Mouse (Mus musculus) urinary bladder, adult 18-20 months (tissue): ENCODE measurements around the gene S100a4.

Experiments used
- DNase-seq, 2 experiments: peaks; one replicate each; pipeline ENCODE4 v3.0.0; 2022; ENCODE audit warnings: low spot score in 2 of 2, mixed read lengths in 2 of 2

The S100a4 gene

DNA sequence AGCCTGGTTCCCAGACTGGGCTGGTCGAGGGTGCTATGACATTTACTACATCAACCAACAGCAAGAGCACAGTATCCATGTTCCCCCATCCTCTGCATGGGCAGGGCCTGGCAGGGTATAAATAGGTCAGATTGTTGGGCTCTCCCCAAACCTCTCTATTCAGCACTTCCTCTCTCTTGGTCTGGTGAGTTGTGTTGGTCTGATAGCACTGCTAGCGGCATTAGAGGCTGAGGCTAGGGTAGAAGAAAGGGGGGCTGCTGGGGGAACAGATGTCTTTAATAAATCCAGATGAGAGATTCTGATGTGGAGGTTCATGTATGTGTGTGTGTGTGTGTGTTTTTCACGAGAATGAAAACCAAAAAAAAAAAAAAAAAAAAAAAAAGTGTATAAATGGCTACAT is at the start of gene S100a4:
Gene S100a4, plus strand, starts transcription at position 149 of the 400 bp plus-strand sequence.
- DNase-seq: peak in 1 of 2 experiments; percentile 9

DNA sequence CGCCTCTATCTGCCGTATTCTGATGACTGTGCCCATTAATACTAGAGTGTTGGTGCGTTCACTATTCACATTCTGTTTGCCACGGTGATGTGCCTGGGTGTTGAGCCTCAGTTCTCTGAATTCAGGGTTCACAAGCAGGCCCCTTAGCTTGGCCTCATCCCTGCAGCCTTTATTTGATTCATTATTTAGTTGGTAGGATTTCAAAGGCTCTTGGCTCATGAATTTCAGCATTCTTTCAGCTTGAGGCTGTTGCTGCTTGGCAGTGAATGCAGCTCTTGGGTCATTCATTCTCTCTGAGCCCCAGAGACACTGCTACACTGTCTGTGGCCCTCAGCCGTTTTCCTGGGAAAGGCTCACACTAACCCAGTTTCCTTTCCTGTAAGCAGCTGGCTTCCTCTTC is 47.6 kb upstream of the S100a4 start:
- no peak for DNase-seq

DNA sequence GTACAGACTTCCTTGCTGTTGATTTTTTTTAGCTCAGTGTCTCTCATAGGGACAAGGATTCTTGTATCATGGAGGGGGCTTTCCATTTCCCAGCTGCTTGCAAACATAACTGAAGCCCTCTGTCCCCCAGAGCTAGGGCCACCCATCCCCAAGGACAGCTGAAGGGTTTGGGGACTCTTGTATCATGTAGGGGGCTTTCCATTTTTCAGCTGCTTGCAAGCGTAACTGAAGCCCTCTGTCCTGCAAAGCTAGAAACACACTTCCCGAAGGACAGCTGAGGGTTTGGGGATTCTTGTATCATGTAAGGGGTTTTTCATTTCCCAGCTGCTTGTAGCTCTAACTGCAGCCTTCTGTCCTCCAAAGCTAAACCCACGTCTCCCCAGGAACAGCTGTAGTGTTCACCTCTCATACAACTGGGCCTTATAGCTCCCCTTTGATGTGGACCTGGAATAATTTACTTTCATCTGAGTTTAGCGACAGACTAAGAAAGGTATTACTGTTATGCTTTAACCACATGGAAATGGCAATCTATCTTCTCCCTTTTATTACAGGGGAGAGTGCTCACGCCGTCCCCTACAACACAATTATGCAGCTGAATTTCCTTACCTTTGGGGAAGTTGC is 43.5 kb upstream of the S100a4 start, which contains the start of gene S100a3:
Gene S100a3, plus strand, starts transcription at position 571 of the 621 bp plus-strand sequence.
- no peak for DNase-seq

DNA sequence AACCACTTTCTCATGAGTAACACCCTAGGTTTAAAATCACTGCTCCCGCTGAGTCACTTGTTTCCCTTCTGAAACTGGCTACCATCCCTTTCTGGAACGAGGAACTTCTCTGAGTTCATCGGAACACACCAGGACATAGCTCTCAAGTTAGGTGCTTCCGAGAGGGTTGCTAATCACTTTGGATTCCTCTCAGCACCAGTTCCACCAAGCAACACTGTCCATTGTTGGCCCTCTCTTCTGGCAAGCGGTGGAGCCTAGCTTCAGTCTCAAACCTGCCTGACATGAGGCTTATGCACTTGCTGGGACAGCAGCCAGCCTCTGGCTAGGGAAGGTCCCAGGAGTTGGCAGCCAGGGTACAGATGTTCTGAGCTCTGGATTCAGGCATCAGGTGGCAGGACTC is 28.9 kb upstream of the S100a4 start:
- DNase-seq: peak in 1 of 2 experiments; percentile 33

DNA sequence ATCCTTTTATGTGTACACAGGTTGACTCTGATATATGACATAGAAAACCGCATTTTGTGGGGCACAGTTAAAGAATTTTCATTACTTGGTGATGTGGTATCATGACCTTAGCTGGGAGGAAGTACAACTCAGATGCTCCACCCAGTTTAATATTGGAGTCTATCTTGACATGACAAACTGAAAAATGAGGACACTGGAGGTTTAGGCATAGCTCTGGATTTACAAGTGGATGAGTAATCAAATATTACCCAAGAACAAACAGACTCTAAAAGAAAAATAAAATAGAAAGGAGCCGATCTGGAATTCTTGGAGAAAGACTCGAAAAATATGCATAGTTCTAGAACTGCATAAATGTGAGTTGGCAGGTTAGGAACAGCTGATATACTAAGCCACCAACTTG is 28.3 kb upstream of the S100a4 start:
- no peak for DNase-seq

DNA sequence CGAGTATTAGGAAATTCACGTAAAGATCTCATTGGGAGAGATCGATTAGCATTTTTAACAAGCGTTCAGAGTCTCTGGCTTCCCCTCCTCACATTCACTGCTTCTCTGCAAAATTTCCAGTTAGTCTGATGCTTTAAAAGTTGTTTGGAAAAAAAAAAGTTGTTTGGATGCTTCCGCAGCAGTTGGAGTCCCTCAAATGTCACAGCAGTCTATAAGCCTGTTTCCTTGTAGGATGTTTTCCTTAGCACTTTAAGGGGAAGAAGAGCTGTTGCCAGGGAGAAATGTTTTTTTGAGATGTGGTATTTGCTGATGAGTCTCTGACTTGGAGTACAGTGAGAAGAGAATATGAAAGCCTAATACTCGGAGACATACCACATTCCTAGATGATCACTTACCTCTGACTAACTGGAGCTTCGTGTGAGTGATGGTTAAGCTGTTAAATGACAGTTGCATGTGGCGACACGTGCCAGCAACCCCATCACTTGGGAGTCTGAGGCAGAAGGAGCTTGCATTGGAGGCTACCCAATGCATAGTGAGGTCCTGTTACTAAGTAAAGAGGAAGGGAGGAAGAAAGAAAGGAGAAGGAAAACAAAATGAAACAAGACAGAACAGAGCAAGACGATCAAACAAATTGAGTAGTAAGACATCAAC is 27.1 kb upstream of the S100a4 start:
- DNase-seq: no peak

DNA sequence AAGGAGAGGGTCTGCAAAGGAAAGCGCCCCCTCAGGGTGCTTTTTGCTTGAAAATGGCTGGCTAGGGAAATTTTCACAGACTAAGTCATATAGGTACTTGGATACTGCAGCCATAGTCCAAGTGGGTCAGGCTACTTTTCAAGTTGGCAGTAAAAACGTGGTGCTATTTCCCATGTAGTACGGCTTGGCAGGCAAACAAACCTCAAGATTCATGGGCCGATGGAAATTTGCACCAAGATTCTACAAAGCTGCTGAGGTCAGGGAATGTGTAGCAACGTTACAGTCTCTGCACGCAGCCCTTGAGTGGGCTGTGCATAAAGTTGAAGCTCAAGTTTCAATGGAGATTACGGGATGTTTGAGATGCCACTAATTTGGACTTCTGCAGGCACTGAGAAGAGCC is 24.1 kb upstream of the S100a4 start:
- DNase-seq: no peak

DNA sequence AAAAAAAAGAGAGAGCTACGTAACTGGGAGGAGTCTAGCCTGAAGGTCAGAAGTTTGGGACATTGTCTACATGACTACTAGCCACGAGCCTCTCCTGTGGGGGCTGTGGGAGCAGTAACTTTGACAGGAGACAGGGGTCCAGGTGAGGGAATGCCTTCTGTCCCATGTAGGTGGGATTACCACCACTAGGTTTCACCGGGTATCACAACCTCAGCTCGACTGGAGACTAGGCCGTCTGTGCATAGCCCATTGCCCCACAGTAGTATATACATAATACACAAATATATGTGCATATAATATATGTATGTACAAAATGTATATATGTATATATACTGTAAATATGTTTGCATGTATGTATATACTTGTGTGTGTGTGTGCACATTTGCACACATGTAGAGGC is 22.4 kb upstream of the S100a4 start:
- no peak for DNase-seq

DNA sequence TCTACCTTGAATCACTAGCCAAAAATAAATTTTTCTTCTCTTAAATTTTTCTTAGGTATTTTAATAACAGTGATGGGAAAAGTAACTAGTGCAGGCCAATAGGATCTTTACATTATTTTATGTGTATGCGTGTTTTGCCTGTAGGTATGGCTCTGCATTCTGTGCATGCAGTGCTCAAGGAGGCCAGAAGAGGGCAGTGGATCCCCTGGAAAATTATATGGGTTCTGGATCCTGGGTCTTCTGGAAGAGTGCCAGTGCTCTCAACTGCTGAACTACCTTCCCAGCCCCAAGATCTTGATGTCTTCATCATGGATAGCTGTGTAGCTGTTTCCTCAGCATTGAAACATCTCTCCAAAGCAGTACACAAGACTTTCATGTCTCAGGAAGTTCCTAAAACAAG is 21.4 kb upstream of the S100a4 start:
- no peak for DNase-seq

DNA sequence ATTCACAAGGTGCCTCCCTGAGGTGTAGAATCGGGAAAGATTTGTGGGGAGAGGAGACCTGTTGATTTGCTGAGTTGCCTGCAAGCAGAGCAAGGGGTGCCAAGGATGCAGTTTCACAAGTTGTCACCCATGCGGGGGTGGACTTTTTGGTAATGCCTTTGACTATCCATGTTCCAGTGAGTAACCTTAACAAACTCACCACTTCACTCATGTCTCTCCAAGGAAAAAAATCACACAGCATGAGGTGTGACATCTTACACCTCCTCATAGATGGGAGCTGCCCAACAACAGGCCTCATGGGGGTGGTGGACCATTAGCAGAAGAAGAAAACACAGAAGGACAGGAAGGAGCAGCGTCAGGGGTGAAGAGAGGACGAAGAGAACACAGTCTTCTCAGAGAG is 21.0 kb upstream of the S100a4 start:
- DNase-seq: no peak

DNA sequence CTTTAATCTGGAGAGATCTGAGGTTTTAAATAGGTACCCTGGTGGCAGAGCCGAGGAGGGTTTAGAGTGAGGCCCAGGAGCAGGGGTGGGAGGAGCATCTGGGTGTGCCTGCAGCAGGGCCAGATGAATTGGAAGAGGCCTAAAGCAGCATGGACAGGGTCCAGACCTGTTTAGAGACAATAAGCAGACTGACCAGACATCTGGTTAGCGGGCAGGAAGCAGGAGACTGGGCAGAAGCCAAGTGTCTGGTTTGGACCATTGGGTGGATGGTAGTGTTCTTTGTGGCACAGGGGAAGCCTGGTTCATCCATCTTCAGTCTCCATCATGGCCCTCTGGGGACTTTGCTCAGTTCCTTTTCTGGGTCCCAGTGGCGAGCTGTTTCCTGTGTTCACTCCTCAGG is 19.7 kb upstream of the S100a4 start:
- DNase-seq: no peak

DNA sequence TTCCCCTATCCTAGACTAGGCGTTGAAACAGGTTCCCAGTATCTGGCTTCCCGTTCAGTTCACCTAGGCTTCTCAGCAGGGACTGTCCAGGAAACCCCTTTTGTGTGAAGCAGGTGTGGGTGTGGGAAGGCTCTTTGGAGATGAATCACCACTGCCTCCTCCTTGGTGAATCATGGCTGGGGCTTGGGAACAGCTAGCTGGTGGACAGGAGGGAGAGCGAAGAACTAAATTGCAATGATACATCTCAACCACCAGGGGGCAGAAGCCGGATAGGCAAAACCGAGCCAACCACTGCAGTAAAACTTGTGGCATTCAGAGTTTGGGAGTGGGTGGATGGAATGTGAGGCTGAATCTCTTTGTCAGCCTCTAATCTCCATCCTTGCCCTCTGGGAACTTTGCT is 18.0 kb upstream of the S100a4 start:
- peak in 1 of 2 experiments; percentile 79 for DNase-seq

DNA sequence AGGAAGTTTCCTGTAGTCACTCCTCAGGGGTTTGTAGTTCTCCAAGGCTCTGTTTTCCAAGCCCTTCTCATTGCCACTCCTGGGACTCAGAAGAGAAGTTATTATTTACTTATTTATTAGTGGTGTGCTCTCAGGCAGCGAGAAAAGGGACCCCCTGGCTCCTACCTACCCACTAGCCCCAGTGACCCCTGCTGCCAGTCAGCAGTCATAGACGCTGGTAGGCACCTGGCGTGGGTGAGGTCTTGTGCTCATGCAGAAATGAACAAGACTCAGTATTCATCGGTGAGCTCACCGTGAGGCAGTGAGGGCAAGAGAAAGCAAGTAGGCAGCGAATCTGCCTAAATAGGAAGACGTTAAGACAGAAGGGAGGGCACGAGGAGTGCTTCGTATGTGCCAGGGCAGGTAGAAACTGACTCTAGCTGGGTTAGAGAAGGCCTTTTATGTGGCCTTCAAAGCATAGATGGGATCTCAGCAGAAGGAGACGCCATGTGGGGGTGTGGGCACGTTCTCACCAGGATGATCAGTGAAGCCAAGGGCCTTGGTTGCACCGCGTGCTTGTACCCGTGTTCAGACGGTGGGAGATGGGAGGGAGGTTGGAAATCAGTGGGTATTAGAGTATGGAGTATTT is 17.4 kb upstream of the S100a4 start:
- peak in 1 of 2 experiments; percentile 45 for DNase-seq

DNA sequence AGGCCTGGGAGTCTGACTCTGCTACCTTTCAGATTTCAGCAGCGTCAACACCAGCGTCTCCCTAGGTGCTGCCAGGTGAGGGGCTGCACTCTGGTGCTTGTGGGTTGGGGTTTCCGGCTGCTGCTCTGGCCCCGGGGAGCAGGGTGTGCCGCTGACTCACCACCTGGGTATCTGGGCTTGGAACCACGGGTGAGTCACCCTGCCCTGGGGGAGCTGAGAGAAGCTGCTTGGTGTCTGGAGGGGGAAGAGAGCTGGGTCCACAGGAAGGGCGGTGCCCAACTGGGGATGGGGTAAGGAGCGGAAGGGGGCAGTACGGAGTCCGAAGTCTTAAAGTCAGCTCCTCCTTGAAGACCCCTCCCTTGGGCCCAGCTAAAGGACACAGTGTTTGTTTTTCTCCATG is 16.7 kb upstream of the S100a4 start:
- peak; percentile 86 to 95 for DNase-seq

DNA sequence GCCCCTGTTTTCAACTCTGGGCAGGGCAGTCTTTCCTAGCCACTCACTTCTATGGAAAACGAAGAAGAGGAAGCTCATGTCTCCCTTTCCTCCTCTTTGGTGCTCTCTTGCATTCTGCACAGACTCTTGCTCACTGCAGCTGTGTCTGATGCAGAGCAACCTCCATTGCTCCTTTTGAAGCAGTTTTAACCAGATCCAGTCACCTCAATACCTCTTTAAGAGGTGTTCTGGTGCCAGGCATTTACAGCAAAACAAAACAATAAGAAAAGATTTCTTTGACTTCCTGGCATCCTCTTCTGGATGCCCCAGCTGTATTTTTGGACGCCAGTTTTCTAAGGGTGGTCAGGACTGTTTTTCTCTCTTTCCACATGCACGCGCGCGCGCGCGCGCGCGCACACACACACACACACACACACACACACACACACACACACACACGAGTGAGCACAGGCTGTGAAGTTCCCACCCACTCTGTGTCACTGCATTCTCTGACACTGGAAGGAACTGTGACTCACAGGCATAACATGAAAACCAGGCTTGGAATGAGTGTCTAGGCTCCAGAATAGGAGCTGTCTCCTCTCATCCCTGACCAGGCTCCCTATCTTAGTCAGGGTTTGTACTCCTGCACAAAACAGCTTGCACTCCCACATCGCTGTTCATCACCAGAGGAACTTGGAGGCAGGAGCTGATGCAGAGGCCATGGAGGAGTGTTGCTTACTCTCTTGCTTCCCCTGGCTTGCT is 16.0 kb upstream of the S100a4 start:
- DNase-seq: peak in 1 of 2 experiments; percentile 21

DNA sequence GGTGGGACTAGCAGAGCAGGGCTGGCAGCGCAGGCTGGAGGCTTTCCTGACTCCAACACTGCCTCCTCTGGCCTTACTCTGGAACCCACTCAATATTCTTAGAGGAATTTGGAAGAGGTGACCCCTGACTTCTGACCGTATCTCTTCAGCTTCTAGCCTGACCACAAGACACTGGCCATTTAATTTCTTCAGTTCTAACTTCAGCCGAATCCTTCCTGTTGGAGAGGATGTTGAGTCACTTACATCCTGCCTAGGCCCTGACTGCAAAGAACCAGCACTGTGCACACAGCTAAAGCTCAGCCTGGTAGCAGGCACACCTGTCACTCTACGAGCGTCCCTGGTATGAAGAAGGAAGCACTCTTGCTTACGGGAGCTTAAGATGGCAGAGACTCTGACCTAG is 14.2 kb upstream of the S100a4 start:
- DNase-seq: no peak

DNA sequence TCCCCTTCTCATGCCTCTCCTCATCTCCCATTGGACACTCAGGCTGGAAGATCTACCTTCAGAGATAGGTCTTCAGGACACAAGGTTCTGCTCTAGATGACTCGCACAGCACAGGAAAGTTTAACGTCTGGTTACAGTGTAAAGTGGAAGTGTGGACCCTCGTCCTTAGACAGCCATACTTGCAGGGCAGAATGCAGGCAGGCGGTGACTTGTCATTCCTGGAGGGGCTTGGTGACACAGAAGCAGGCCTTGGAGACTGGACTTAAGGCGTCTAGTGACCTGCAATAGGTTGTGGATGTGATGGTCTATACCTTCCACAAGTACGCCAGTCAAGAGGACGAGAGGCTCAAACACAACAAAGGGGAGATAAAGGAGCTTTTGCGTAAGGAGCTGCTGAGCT is 13.6 kb upstream of the S100a4 start, which contains the start of gene S100a2:
Gene S100a2, plus strand, starts transcription at position 301 of the 400 bp plus-strand sequence.
- DNase-seq: no peak

DNA sequence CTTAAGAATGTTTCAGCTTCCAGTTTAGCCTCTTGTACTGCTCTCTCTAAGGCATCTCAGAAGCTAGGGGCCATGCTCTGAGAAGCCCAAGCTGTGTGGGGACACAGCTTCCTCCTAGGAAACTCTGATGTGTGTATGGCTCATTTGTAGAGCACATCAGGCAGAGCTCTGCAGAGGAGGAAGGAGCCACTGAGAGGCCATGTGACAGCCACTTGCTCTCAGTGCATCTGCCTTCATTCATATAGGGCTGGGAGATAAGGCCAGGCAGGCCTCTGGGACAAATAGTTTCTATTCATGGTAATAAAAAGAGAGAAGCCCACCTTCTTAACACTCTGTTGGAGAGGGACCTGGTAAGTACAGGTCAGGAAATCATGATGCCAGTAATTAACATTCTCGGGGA is 9.1 kb upstream of the S100a4 start:
- no peak for DNase-seq

DNA sequence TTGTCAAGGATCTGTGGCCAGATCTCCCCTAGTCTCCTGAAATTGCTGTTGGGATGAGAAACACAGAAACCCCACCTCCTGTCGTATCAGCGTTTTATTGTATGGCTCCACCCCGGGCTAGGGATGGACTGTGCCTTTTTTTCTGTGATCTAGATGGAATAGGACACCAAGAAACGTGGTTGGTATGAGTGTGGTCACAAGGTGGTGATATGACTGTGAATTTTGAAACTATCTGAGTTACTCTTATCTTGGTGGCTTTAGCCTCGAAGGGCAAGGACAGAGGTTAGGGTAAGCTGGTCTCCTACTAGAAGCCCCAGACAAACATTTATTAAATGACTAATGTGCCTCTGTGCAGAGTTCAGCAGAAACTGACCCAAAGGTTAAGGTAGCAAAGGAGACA is 8.0 kb upstream of the S100a4 start:
- no peak for DNase-seq

DNA sequence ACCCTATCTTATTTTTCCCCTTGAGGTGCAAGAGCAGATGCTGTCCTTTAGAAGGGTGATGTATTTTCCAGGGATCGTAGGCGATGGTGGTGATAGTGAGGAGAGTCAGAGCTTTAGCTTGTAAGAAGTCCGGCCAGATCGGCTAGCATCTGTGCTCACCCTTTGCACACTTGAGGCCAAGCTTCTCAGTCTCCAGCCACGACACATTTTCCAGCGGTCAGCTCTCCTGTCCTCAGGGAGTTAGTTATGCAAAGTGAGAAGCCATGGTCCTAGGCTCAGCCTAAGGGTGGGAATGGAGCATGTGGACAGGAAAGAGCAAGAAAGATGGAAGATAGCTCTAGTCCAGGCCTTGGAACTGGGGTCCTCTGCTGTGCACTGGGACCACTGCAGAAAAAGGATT is 6.8 kb upstream of the S100a4 start:
- peak in 1 of 2 experiments; percentile 17 for DNase-seq

DNA sequence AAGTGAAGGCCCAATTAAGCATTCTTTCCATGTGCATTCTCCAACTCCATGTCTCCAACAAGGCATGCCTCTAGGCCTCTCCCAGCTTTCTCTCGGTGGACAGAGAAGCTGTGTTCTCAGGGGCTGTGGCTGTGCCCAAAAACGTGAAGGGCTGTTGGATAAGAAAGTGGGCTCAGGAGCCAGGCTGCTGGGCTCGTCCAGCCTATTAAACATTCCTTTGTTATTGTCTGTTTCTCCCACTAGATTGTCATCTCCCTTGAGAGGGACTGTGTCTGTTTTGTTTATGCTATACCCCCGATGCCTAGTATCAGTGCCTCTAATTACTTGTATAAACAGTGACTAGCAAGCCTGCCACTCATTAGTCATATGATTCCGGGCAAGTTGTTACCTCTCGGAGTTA is 5.8 kb upstream of the S100a4 start:
- peak in 1 of 2 experiments; percentile 16 for DNase-seq

DNA sequence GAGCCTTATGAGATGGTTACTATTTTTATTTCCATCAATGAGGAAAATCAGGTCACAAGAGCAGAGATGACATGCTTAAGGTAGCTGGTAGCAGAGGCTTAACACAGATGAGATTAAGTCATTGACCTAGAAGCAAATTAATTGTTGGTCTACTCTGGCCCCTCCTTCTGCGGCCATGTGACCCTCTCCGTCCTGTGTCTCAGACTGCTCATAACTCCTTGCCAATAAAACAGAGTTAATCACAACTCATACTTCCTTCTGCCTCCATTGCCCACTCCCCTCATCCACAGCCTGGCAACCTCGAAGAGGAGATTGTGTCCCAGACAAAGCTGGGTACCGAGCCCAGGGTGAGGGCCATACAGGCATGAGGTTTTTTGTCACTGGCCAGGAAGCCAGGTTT is 5.4 kb upstream of the S100a4 start:
- peak in 1 of 2 experiments; percentile 20 for DNase-seq
